Mouse (Mus musculus) liver, embryonic 12.5 days (tissue): ENCODE data around the gene Ikzf3. TPM values are rescaled to one million over a fixed set of nuclear protein-coding genes. Genes with fewer than 3 reads are reported as not detected.

Experiments
- ATAC-seq: fragments of 200-750 bp; cut with Nextera tagmentation; 2 replicates; pipeline ENCODE4 v1.8.0; 2017; ENCODE audit warnings: moderate number of reproducible peaks, mild to moderate bottlenecking, moderate library complexity
- H3K27ac ChIP-seq: fragments of 300-500 bp; sonication (generic); 2 replicates; pipeline ENCODE4 v1.5.1; 2016; ENCODE audit warnings: mild to moderate bottlenecking
- H3K27me3 ChIP-seq: fragments of 300-500 bp; sonication (generic); replicated peaks from 2 replicates; pipeline ENCODE4 v1.6.1; 2016; ENCODE audit warnings: mild to moderate bottlenecking, moderate library complexity
- H3K36me3 ChIP-seq: fragments of 300-500 bp; sonication (generic); 2 replicates; pipeline ENCODE4 v1.6.1; 2016; ENCODE audit warnings: mild to moderate bottlenecking, moderate library complexity
- H3K4me1 ChIP-seq: fragments of 300-500 bp; sonication (generic); 2 replicates; pipeline ENCODE4 v1.6.1; 2016
- H3K4me2 ChIP-seq: fragments of 300-500 bp; sonication (generic); 2 replicates; pipeline ENCODE4 v1.6.1; 2016; ENCODE audit warnings: mild to moderate bottlenecking, moderate library complexity
- H3K4me3 ChIP-seq: fragments of 300-500 bp; sonication (generic); 2 replicates; pipeline ENCODE4 v1.5.1; 2016; ENCODE audit warnings: mild to moderate bottlenecking, moderate library complexity
- H3K9ac ChIP-seq: fragments of 300-500 bp; sonication (generic); 2 replicates; pipeline ENCODE4 v1.6.1; 2016; ENCODE audit warnings: mild to moderate bottlenecking, moderate library complexity
- H3K9me3 ChIP-seq: fragments of 300-500 bp; sonication (generic); replicated peaks from 2 replicates; pipeline ENCODE4 v1.6.1; 2016; ENCODE audit warnings: mild to moderate bottlenecking, moderate library complexity
- WGBS: fragments of 180-500 bp; shearing (Covaris S2); methylation state at CpG from one replicate; pipeline ENCODE4 v1.1.7; 2016; ENCODE audit not compliant: insufficient replicate concordance; 5-methylcytosine and 5-hydroxymethylcytosine counted together
- polyA plus RNA-seq: library from polyadenylated mRNA; unstranded; fragments of >200 nt; fragmentation: Nextera tagmentation; extraction: Ambion mirVana; gene quantifications from 2 replicates; pipeline ENCODE4 v1.2.1, GENCODE M21; 2016

Gene Ikzf3
- polyA plus RNA-seq = 0.07 and 0.12 TPM in 2 replicates

DNA sequence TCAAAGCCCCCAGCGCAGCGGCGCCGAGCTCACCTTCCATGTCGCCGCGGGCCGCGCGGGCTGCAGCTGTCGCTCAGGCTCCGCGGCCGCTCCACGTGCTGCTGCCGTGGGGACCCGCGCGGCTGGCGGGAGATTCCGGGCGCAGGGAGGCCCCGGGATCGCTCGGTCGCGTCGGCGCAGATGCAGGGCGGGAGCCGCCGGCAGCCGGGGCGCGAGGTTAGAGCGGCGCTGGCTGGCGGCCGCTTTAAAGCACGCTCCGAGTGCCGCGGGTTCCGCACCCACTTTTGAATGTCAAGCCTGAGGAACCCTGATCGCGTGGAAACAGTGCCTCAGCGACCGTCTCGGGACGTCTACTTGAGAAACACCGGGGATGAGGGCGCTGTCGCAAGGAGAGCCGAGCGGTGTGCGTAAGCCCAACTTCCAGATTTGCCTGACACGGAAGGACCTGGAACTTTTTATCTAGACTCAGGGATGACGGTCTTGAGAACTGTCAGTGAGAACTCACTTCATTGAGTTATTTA lies at the start of gene Ikzf3:
Ikzf3 (minus strand) TSS at position 321 of the 521 bp plus-strand sequence.
- H3K4me2 ChIP-seq = peak within 1 kb of the TSS; percentile 65
- H3K9ac ChIP-seq = peak within 1 kb of the TSS; percentile 35
- H3K27me3 ChIP-seq = peaks cover 95% of the 10 kb centered on the region
- H3K9me3 ChIP-seq = no peaks in the 10 kb centered on the region
- H3K4me3 ChIP-seq = peak within 1 kb of the TSS; percentile 46
- H3K4me1 ChIP-seq = peaks cover 20% of the 10 kb centered on the region
- no peaks in the 10 kb centered on the region for H3K36me3 ChIP-seq
- ATAC-seq = no peak
- no peak within 1 kb of the TSS for H3K27ac ChIP-seq
- 3% methylated on average over 58 of the region's 58 CpGs for WGBS

DNA sequence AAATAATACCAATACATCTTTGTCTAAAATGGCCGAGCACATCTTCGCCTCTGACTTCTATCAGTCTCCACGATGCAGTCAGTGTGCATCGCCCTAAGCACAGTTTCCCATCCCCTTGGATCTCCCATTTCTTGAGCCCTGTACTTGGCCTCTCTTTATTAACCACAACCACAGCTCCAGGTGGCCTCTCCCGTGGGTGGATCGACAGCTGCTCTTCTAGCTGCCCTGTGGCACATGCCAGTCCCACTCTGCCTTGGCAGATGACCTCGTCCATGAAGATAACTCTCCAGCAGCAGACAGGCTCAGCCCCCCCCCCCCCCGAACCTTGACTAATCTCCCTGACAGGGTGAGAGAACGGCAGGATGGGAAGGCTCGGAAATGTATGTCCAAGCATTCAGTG lies 49.6 kb upstream of the Ikzf3 start:
- peaks cover 56% of the 10 kb centered on the region for H3K27me3 ChIP-seq
- no peak overlapping the region for H3K4me2 ChIP-seq
- peaks cover 23% of the 10 kb centered on the region for H3K4me1 ChIP-seq
- H3K36me3 ChIP-seq = no peaks in the 10 kb centered on the region
- H3K4me3 ChIP-seq = no peak overlapping the region
- H3K9me3 ChIP-seq = no peaks in the 10 kb centered on the region
- no peak for ATAC-seq
- no peak overlapping the region for H3K27ac ChIP-seq
- WGBS = 54% methylated on average over 10 of the region's 10 CpGs
- no peak overlapping the region for H3K9ac ChIP-seq

DNA sequence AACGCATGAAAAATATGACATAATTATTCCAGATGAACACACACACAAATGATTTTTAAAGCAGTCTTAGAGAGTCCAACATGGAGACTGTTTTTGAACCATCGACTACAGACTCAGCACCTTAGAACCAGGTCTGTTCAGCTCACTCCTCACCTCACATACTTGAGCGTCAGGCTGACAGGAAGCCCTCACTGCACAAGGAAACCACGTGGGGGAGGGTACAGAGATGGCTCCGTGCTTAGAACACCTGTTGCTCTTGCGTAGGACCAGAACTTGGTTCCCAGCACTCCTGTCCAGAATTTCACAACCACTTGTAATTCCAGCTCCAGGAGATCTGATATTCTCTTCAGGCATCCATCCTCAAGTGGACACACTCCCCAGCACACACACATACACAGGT lies 49.2 kb upstream of the Ikzf3 start:
- H3K4me2 ChIP-seq = no peak overlapping the region
- H3K36me3 ChIP-seq = no peaks in the 10 kb centered on the region
- peaks cover 51% of the 10 kb centered on the region for H3K27me3 ChIP-seq
- no peak for ATAC-seq
- no peak overlapping the region for H3K9ac ChIP-seq
- 57% methylated on average over 6 of the region's 6 CpGs for WGBS
- H3K4me3 ChIP-seq = no peak overlapping the region
- H3K27ac ChIP-seq = no peak overlapping the region
- peaks cover 24% of the 10 kb centered on the region for H3K4me1 ChIP-seq
- no peaks in the 10 kb centered on the region for H3K9me3 ChIP-seq

DNA sequence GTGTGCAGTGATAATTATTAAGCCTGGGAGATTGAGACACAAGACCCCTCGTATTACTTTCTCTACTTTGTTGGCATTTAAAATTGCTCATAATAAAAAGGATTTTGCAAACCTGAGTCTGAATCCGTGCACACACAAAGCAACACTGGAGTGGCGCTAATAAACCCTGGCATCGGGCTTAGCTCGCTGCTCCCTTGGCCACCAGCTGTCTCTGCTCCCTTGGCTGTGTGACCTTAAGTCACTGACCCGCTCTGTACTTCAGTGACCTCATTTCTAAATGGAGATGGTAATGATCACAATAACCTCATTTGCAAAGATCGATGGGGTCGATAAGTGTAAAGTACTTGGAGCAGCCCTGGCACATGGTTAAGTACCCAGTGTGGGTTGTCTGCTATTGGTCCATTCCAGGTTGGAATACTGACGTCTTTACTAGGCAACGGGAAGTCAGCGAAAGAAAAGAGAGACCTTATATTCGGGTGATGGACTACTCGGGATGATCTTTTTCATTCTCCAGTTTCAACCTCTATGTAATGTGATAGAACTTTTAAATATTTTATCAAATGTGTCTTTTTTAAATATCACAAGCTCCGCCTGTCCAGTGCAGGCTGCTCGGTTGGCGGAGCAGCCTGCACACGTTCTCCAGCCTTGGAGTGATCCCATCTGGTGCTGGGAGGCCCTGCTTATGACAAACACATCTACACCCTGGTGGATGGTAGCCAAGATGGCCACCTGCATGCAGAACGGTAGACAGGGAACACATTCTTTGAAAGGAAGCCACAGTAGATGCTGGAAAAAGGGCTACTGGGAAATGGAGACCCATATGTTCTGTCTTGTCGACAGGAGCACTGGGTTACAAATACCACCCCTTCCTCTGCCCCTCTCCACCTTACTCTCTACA lies 45.0 kb upstream of the Ikzf3 start:
- Histone ChIP-seq H3K36me3 (no peaks in the 10 kb centered on the region), H3K27ac (no peak overlapping the region), H3K27me3 (peaks cover 26% of the 10 kb centered on the region), H3K4me2 (no peak overlapping the region), H3K4me3 (no peak overlapping the region), H3K9ac (no peak overlapping the region), H3K9me3 (no peaks in the 10 kb centered on the region), H3K4me1 (peaks cover 59% of the 10 kb centered on the region)
- WGBS = 77% methylated on average over 19 of the region's 19 CpGs
- no peak for ATAC-seq

DNA sequence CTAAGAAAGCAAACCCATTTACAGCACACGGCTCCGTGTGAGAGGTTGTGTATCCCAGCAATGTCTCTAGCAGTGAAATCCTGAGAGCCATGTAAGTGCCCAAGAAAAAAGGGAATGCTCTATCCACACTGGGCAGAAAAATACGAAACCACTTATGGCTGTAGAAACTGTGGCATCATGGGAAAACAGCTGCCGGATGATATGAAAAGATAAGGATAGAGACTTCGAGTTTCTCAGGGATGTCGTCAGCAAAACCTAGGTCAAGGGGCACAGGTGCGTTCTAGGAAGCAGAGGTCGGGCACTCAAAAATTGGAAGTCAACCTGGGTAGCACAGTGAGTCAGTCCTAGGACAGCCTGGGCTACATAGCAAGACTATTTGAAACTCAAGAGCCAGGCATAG lies 43.5 kb upstream of the Ikzf3 start:
- ATAC-seq = no peak
- Histone ChIP-seq H3K9me3 (no peaks in the 10 kb centered on the region), H3K4me2 (peak overlapping the region; percentile 96), H3K27ac (peak overlapping the region; percentile 99), H3K4me1 (peaks cover 71% of the 10 kb centered on the region), H3K27me3 (peaks cover 19% of the 10 kb centered on the region), H3K36me3 (peaks cover 4% of the 10 kb centered on the region), H3K4me3 (no peak overlapping the region), H3K9ac (peak overlapping the region; percentile 95)
- WGBS = 57% methylated on average over 8 of the region's 8 CpGs

DNA sequence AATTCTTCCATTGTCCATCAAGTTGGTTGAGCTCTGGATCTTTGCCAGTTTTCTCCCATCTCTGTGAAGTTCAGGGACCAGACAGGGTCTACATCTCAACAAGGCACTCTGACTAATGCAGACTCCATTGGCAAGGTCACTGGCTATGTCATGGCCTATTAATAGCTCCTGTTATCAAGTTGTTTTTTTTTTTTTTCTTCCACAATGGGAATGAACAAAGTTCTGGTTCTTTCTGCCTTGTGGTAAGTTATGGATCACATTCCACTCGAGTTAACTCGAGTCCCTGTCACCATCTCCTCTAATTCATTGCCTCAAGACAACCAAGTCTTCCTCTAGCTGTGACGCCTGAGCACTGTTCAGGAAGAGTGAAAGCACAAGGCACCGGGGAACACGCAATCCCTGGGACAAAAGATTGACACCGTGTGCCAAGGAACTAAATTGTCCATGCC lies 43.0 kb upstream of the Ikzf3 start:
- H3K4me1 ChIP-seq = peaks cover 76% of the 10 kb centered on the region
- peaks cover 15% of the 10 kb centered on the region for H3K27me3 ChIP-seq
- no peaks in the 10 kb centered on the region for H3K9me3 ChIP-seq
- peaks cover 8% of the 10 kb centered on the region for H3K36me3 ChIP-seq
- H3K4me3 ChIP-seq = peak overlapping the region; percentile 97; the same call in 1 of the 2 replicates
- peak overlapping the region; percentile 96 for H3K4me2 ChIP-seq
- H3K27ac ChIP-seq = peak overlapping the region; percentile 99
- no peak for ATAC-seq
- WGBS = 52% methylated on average over 6 of the region's 6 CpGs
- peak overlapping the region; percentile 95 for H3K9ac ChIP-seq

DNA sequence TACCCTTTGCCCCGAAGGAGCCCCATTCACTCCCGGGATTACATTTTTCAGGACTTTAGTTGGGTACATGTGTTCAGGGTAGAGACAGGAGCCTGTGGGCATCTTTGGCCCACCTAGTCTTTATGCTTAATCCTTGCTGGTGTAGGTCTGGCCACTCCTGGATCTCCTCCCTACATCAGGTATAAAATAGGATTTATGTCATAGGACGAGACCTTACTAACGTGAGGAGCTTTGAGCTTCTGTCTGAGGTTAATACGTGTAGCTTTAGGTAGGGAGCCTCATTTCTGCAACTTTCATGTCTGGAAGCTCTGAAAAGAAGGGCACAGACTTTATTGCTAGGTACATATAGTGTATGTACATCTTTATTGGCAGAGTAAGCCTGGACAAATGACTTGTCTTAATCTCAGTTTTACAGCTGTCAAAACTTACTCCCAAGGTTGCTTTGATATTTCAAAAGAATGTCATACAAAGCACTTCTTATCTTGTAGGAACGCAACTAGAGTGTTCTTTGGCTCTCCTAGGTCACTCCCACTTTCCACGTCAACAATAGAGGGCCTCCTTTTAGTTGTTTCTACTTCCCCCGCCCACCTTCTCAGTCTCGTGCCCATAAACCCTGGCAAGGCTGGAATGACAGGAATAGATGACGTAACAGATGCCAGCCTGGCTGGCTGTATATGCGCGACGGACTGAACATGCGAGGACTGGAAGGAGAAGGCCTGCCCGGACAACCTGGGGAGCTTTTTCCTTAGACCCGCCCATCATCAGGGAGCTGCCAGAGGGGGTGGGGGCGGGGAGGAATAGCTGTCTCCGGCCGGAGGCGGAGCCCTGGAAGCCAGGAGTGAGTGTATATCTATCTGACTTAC lies 42.1 kb upstream of the Ikzf3 start:
- H3K9ac ChIP-seq = peak overlapping the region; percentile 95
- H3K4me2 ChIP-seq = peak overlapping the region; percentile 96
- ATAC-seq = peak; percentile 70
- H3K4me3 ChIP-seq = peak overlapping the region; percentile 97
- 6% methylated on average over 20 of the region's 20 CpGs for WGBS
- H3K27ac ChIP-seq = peak overlapping the region; percentile 99
- H3K4me1 ChIP-seq = peaks cover 78% of the 10 kb centered on the region
- H3K36me3 ChIP-seq = peaks cover 17% of the 10 kb centered on the region
- no peaks in the 10 kb centered on the region for H3K9me3 ChIP-seq
- H3K27me3 ChIP-seq = peaks cover 14% of the 10 kb centered on the region

DNA sequence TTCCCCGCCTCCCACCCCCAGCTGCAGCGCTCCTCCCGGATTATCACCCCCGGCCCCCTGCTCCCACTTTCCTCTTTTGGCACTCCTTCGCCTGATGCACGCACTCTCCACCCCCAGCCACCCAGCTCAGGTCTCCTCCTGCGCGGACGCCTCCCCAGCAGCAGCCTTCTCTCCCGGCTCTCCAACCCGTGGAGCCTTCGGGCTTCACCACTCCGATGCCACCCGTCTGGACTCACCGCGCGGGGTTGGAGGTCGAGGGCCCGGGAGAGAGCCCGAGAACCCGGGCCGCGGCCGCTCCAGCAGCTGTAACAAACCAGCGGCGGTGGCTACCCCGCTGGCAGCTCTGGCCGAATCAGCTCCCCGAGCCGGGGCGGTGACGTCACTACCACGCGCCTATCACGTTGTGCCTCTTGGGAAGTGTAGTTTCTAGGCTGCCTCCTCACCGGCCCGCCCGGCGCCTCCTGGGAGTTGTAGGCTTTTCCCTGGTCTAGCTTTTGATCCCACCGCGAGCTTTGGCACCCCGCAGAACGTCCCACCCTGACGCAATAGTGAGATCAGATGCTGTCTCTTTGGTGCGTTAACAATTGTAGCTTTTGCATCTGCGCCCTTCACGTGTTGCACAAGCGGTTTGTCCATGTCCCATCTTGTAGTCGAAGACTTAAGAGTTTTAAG lies 41.2 kb upstream of the Ikzf3 start, which contains the start of gene Ormdl3:
Ormdl3 (minus strand) TSS at position 477 of the 672 bp plus-strand sequence.
- H3K4me3 ChIP-seq = peak within 1 kb of the TSS; percentile 97
- H3K36me3 ChIP-seq = peaks cover 26% of the 10 kb centered on the region
- peak; percentile 71 for ATAC-seq
- H3K27me3 ChIP-seq = peaks cover 6% of the 10 kb centered on the region; the same call in 1 of the 2 replicates
- H3K27ac ChIP-seq = peak within 1 kb of the TSS; percentile 99
- H3K4me1 ChIP-seq = peaks cover 78% of the 10 kb centered on the region
- peak within 1 kb of the TSS; percentile 95 for H3K9ac ChIP-seq
- H3K9me3 ChIP-seq = no peaks in the 10 kb centered on the region
- WGBS = under 1% methylated on average over 49 of the region's 49 CpGs
- peak within 1 kb of the TSS; percentile 96 for H3K4me2 ChIP-seq

DNA sequence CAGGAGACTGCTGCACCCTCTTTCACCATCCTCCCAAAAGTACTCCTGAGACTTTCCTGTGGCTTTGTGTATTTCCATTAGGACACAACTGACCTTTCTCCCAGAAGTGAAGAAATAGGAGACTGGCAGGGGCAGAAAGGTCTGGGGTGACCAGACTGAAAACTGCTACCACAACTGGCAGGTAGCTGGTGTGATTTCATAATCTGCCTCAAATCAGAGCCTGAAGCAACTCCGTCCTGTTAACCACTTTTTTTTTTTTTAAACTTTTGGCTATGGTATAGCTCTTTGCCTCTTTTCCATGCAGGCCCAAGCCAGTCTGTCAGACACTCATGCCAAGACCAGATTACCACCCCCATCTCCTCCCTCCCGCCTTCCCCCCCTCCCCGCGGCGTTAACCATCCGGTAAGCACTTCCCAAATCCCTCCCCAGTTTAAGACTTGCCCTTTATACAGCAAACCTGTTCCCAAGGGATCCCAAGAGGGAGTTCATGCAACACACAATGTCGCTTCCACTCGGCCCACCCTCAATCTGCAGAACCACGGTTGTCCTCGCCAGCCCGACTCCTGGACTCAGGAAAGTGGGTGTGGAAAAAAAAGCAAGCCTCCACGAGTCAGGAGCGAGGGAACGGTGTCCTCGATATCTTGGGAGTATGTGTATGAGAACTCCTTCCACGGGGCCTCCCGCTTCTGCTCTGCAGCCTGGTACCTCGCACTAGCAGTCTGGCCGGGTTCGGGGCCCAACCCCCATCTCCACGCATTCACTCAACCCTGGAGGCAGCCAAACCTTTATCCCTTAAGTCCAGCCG lies 40.5 kb upstream of the Ikzf3 start:
- 1% methylated on average over 22 of the region's 22 CpGs for WGBS
- no peak; the same call in 1 of the 2 replicates for ATAC-seq

DNA sequence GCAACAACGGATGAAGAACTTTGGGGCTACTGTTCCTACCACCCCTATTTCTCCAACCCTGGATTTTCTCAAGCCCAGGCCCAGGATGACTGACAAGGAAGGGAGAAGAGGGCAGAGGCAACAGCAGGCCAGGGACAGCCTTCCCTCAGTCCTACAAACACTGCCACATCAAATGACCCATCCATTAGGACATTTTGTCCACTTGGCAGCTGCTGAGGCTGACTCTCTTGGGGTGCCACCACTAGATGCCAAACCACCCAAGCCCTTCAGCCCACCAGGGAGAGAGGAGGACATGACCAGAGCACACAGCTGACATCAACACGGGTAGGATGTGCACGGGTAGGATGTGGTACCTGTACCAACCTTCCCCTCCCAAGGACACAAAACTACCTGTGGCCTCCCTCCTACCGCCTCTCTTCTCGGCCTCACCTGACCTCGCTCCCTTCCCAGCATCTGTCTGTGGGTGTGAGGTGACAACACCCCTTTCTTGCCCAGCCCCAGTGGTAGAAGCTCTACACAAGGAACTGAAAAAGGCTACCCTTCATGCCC lies 38.9 kb upstream of the Ikzf3 start:
- Histone ChIP-seq H3K27ac (peak overlapping the region; percentile 99), H3K9ac (peak overlapping the region; percentile 95)
- WGBS = 74% methylated on average over 6 of the region's 6 CpGs

More for the DNA sequence above, 40.5 kb upstream of the Ikzf3 start:
- peaks cover 81% of the 10 kb centered on the region for H3K4me1 ChIP-seq
- H3K4me3 ChIP-seq = peak overlapping the region; percentile 97
- H3K27ac ChIP-seq = peak overlapping the region; percentile 99
- no peaks in the 10 kb centered on the region for H3K9me3 ChIP-seq
- peaks cover 32% of the 10 kb centered on the region for H3K36me3 ChIP-seq
- H3K27me3 ChIP-seq = 0 out of 2 replicates have a peak, but pooled peaks cover under 1% of the 10 kb centered on the region
- H3K9ac ChIP-seq = peak overlapping the region; percentile 95
- H3K4me2 ChIP-seq = peak overlapping the region; percentile 96

More for the DNA sequence above, 38.9 kb upstream of the Ikzf3 start:
- Histone ChIP-seq H3K4me3 (peak overlapping the region; percentile 97), H3K4me1 (peaks cover 92% of the 10 kb centered on the region), H3K9me3 (no peaks in the 10 kb centered on the region), H3K36me3 (peaks cover 32% of the 10 kb centered on the region), H3K4me2 (peak overlapping the region; percentile 96), H3K27me3 (no peaks in the 10 kb centered on the region)
- ATAC-seq = no peak
